Mouse (Mus musculus) CD4-positive, CD25-positive, alpha-beta regulatory T cell, adult 4 months (primary cell): ENCODE measurements around the gene Tamm41. TPM values are rescaled to one million over a fixed set of nuclear protein-coding genes. Genes with fewer than 3 reads are reported as not detected.

Source experiments
- ATAC-seq: one replicate; pipeline ENCODE4 v1.8.0; 2017
- polyA plus RNA-seq, 2 experiments: library from polyadenylated mRNA; unstranded; fragments of 100-300 nt; shearing (Covaris generic); gene quantifications; one replicate each; pipeline ENCODE4 v1.2.1; 2017

Gene Tamm41
- polyA plus RNA-seq, 2 experiments from 2014 or later: 32.4 to 33.0 TPM

DNA sequence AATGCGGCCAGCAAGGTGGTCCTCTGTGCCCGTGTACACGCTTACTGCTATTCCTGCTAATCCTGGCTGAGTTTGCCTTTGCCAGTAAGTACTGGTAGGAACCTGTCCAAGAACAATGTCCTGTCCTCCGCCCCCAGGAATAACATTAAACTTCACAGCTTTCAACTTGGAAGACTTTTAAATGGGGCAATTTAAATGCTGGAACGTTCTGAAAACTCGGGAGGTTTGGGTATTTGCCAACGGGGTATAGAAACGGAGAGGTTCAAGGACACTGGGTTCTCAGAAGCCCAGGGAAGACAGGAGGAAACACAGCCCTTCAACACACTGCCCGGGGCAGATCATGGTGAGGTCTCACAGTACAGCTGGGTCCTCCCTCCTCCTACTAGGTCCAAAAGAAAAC lies 14.8 kb downstream of the Tamm41 start:
- no peak for ATAC-seq

DNA sequence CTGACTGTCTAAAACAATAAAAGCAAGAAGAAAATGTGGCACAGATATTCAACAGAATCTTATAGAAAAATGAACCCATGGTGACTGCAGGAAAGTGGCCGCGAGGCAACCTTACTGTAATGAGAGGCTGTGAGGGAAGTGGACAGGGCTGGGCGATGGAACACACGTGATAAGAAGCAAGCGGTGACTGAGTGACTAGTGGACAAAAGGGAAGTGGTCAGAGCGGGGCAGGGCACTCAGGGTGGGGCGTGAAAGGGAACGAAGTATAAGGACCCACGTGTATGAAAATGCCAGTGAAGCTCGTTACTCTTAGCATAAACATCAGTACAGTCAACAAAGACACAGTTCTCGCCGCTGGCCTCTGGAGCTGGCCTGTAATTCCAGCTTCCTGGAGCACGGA lies 22.2 kb downstream of the Tamm41 start:
- ATAC-seq: no peak

DNA sequence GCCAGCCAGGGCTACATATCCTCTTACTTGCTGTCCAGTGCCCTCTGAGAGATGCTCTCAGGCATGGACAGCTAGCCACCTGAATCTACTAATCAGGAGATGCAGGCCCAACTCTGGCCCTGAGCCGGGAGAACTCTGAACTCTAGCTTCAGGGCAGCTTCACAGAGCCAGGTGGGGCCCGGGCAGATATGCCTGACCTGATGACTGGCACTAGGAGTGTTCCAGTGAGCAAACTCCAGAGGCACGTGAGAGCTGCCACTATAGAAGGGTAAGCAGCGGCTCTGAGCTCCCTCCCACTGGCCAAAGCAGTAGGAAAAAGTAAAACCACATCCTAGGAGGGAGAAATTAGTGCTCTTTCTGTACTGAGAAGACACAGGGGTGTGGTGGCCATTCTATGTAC lies 24.1 kb downstream of the Tamm41 start:
- ATAC-seq: no peak

DNA sequence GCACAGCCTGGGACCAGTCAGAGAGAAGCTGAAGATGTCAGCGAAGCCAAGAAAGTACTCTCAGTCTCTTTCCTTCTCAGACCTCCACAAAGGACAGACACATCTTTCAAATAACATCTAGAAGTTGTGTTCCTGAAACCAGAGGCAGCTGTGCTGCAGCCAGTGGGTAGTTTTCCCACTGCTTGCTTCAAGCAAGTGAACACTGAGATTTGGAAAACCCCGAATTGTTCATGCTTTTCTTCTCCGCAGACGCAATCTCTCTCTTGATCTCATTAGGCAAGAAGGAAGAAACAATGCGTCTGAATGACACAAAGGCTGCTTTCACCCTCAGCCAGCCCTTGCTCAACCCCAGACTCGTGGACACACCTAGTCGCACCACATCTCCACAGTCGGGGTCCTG lies 25.9 kb downstream of the Tamm41 start:
- no peak for ATAC-seq

DNA sequence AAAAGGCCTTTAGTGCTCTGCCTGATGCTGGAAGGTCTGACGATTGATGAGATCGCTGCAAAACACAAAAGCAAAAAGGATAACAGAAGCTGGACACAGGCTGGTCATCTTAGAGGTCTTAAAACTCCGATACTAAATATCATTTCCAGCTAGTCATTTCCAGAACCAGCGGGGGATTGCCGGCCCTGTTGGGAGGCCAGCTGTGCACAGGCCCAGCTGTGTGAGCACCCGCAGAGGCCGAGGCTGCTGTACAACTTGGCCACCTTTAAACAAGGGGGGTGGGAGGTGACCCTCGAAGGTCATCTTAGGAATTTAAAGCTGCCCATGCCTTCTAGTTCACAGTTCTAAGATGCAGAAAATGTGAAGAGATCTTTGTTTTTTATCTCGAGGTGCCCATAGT lies 26.9 kb downstream of the Tamm41 start:
- no peak for ATAC-seq

DNA sequence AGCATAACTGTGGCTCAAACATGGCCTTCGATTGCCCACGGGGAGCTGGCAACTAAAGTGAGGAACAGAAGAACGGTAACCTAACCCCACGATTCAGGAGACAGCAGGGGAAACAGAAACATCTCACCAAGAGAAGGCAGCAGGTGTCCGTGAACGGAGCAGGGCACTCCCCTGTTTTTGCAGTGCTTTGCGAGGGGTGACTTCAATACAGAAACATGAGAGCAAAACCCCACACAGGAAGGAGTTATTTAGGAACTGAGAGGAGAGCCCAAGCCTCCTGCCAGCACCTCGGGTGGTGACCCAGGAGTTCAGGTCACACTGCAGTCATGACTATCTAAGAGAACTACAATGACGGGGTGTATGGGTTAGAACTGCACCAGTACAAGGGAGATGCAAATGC lies 27.4 kb downstream of the Tamm41 start:
- no peak for ATAC-seq

DNA sequence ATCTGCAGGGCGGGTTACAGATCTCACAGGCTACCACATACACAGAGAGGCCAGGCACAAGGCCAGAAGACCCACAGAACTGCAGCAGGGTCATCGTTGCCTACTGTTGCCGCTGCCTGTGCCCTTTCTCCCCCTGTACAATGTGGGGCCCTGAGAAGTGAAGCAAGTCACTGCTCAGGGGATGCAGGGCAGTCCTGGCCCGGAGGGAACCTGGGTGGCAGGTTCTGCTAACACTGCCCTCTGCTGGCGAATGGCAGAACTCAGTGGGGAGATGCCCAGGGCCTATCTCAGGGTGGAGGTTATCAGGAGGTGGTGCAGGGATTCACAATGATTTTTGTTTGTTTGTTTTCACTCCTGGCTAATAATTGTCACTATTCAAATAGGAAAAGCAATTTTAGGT lies 29.9 kb downstream of the Tamm41 start:
- peak; percentile 79 for ATAC-seq

DNA sequence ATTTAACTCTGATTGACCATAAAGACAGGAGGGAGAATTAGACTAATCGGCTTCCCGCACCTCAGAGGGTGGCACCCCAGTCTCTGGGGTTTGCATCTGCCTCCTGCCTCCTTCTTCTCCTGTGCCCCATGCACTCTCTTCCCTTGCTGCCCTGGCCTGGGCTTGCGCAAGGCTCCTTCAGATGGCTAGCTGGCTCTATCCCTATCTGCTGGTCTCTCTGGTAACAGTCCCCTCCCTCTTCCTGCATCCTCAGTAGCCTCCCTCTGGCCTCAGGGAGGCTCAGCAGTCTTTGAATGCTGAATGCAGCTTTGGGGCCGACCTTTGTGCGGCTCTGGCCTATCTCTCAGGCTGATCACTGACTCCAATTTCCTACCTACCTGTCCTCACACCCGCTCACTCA lies 30.7 kb downstream of the Tamm41 start:
- no peak for ATAC-seq

DNA sequence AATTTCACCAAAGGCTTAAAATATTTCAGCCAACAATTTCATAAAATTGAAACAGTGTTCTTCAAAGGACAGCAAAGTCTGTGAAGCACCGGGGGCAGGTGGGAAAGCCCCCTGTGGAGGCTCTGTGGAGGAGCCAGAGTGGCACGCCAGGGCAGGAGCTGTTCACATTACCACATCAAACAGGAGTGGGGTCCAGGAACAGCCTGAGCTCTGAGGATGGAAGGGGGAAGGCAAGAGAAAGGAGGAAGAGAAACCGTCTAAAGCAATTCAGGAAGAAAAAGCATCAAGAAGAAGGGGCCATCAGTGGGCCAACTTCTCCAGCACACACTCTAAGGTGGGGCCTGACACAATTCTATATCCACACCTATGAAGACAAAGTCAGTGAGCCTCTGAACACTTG lies 31.6 kb downstream of the Tamm41 start:
- no peak for ATAC-seq

DNA sequence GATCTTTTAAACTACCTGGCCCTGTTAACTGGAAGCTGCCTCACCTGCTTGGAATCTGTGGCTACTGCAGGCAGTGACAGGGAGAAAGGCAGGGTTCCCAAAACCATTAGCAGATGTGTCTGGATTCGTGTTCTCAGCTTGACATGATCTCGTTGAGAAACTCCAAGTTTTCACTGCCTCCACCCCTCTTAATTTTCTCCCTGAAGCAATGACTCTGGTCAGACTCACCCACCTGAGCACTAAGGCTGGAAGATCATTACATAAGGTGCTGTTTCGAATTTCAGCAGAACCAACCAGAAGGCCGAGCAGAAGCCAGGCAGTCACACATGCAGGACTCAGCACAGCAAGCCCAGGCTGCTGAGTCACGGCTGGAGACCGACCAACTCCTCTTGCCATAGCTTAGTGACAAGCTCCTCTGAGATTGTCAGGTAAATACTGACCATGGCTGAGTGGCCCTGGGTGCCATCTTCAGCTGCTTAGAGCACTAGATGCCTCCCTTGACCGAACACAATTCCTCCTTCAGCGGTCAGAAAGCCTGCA lies 32.3 kb downstream of the Tamm41 start:
- no peak for ATAC-seq

DNA sequence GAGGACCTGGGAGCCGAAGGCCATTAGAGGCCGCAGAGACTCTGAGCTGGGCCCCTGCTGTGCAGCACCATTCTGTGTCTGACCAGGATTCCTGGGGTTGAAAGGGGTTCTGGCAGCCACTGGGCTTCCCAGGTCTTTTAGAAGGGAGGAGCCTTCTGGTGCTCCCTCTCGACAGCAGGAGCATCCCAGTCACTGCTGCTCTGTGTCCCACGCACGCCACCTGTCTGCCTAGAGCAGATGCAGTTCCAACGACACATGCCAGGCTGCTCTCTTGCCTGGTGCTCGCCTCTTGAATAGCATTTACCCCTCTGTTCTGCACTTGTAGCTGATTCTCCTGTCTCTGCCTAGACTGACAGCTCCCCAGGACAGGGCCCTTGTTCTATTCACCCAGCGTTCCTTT lies 33.0 kb downstream of the Tamm41 start:
- no peak for ATAC-seq

DNA sequence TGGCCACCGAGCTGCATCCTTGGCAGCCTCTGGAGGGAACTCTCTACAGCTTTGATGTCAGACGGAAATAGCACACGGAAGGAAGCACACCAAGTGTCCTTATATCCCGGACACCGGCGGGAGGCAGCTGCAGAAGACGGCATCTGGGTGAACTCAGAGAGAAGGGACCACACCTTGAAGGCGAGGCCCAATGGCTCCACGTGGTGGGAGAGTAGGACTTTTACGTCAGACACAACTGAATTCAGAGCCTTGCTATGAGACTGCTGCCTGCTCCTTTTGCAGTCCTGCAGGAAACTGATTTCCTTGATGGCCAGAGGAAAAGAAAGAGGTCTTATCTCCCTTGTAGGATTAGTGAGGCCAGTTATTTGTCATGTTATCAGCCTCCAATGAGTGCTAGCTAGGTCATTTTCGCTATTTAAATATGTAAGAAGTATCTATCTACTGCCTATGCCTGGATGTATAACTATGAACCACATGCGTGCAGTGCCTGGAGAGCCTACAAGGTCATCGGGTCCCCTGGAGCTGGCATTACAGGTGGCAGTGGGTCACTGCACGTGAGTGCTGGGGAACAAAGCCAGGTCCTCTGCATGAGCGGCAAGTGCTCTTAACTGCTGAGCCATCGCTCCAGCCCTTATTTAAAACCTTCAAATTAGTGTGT lies 39.2 kb downstream of the Tamm41 start:
- no peak for ATAC-seq

DNA sequence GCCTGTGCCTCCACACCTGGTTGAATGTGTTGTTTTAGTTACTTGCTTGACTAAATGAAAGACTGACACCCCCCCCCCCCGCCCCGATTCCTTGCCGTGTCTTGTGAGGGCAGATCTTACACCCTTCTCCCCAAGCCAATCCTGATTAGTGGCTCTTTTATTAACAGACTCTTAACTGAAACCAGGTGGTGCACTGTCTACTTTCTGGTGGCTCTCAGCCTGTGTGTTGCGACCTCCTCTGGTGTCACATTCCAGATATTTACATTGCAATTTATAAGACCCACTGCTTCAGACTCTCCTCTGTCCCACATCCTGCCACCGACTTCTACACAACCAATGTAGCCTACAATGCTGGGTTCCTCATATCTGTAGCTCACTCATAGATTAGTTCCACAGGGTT lies 40.2 kb downstream of the Tamm41 start:
- no peak for ATAC-seq

DNA sequence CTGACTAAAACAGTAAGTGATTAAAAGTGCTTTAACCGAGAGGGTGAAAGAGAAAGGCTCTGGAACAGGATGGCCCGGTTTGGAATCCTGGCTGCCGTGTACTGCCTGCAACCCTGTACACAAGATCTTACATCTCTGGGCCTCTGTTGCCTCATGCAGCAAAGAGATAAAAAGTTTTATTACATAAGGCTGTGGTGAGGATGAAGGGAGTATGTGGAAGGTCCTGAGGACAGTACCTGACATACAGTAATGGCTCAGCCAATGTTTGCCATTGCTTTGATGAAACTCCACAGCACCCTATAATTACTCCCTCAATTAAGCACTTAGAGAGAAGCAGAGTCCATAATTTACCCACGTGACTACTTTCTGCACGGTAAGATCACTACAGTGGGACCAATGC lies 40.8 kb downstream of the Tamm41 start:
- no peak for ATAC-seq

DNA sequence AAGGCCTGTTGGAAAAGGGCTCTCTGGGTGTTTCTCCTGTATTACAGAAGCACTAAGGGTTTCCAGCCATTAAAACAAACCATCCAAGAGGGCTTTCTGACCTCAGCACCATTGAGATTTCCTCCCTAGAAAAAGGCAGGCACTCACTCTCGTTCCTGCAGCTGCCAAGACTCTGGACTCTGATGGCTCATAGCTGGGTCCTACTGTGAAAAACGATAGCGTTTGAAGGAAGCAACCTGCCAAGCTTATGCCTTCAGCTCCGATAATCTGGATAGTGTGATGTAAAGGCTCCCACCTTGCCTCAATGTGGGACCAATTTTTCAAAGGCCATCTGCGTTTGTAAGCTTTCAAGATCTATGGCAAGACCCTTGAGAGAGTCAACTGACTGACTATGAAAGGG lies 43.6 kb downstream of the Tamm41 start:
- ATAC-seq: no peak

DNA sequence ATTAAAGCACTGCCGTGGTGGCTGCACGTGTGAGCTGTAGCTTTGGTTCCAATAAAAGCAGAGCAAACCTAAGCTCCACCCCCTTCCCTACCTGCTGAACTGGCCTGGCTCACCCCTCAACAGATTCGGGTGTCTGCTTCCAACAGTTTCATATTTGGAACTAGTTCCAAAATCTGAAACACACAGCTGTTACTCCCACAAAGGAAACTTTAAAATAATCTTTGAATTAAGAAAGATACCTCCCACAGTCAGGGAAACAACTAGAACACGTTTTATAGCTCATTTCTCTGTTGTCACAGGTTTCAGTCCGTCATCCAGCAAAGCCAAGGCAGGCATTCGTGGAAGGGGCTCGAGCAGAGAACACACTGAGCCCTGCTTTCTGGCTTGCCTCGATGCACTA lies 44.0 kb downstream of the Tamm41 start:
- ATAC-seq: no peak

DNA sequence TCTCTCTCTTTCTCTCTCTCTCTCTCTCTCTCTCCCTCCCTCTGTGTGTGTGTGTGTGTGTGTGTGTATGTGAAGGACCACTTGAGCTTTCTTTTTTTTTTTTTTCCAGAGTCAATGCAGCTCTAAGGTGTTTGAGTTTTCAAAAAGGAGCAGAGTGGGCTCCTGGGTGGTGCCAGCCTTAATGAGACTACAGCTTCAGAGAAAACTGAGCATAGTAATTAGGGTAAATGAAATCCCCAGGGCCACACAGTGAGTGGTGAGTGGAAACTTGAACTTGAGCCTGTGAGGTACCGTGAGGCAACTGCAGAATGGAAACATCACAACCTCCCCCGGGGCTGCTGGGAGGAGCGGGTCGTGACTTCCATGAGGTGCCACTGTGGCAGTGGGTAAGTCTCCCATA lies 45.8 kb downstream of the Tamm41 start:
- ATAC-seq: peak; percentile 51

DNA sequence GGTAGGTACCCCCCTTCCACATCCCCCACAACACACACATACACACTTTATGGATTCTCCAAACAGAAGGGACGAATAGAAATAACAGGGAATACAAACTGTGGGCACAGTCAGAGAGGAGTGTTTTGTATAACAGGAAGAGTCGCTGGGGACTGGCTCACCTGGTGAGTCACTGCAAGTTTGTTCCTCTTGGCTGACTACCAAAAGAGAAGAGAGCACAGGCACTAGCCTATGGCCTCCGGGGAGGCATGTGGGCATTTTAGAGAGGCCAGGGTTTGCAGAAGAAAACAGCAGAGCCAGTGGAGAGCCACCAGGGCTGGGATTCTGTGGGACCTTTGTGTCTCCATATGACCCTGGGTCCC lies 49.1 kb downstream of the Tamm41 start:
- ATAC-seq: no peak

DNA sequence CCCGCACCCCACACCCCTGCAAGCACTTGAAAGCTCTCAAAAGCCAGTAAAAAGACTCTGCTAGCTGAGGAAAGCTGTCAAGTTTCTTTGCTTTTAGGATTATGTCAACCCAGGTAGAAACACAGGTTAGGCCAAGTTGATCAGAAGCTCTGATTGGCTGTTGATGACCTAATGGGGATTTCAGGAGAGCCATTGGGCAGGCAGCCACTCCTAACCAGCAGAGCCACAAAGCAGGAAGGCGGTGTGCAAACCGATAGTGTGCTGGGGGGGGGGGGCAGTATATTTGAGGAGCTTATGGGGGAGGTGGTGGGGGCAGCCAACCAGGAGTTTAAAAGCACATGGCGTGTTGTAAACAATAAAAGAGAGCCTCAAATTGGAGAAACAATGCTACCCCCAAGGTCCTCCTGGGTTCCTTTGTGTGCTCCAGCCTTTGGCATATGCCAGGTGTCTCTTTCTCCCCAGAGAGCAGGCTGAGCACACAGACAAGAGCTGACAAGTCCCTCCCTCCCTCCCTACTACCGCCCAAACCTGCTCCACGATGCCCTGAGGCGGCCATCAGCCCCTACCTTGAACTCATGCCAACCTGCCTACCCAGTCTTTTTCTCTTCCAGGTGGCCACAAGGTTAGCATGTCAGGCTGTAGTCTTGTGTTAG lies 49.6 kb downstream of the Tamm41 start:
- ATAC-seq: no peak

DNA sequence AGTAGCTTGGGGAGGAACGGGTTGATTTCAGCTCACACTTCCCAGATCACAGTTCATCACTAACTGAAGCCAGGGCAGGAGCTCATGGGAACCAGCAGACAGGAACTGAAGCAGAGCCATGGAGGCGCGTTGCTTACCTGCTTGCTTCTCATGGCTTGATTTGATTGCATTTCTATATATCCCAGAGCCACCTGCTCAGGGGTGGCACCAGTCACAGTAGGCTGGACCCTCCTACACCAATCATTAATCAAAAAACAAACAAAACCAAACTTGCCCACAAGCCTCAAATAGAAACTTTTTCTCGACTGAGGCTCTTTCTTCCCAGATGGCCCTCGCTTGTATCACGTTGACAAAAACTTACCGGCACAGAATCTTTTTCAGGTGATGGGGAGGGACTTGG lies 55.0 kb downstream of the Tamm41 start:
- no peak for ATAC-seq

DNA sequence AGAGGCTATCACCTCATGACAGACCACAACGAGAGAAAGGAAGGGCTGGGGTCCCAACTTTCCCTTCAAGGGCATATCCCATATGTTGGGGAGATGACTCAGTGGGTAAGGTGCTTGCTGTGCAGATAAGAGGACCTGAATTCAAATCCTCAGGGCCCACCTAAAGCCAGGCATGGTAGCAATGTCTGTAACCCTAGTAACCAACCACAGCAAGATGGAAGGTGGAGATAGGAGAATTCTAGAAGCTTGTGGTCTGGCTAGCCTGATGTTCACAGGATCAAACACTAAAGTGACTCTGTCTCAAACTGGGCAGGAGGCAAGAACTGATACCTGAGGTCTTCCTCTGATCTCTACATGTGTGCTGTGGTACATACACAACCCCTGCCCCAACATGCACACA lies 58.0 kb downstream of the Tamm41 start:
- no peak for ATAC-seq

DNA sequence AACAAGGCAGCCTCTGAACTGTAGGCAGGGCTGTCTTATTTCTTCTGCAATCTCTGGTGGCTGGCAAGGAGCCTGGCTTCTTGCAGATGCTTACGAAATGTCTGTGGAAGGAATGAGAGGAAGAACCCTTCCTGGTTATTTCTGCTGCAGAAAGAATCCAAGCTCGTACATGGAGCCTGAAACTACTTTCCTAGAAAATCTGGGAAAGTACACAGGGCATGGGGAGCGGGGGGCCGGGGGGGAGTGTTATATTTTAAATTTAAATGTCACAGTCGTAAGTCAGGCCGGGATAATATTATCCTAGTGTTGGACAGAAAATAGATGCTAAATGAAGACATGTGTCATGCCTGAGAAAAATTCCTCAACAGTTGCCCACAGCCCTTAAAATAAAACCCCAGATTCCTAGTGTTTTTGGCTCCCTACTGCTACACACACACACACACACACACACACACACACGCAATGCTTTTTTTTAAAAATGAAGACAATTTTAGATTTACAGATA lies 60.7 kb downstream of the Tamm41 start:
- ATAC-seq: no peak

DNA sequence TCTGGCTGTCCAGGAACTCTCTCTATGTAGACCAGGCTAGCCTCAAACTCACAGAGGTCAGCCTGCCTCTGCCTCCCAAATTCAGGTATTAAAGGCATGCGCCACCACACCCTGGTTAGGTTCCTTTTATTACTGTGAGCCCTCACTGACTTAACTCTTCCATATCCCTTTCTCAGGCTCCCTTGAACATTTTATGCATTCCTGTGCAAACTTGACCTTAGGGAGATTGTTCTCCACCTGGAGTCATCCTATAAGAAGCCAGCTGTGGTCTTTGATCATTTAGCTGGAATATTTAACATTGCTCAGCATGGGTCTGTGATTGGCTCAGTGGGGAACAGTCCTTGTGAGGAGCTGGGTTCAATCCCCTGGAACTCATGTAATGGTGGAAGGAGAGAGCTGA lies 63.3 kb downstream of the Tamm41 start:
- no peak for ATAC-seq

DNA sequence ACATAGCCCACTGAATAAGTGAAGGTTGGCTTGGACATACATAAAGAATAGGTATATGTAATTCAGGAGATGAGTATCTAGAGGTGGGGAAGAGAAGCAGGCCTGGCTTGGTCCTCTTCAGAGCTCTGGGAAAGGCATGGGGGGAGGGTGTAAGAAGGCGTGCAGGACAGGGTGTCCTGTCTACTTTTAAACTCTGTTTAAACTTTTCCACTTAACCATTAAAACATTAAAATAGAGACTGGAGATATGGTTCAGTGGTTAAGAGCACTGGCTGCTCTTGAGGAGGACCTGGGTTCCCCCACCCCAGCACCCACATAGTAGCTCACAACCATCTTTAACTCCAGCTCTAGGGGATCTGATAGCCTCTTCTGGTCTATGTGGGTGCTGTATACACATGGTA lies 64.7 kb downstream of the Tamm41 start:
- ATAC-seq: no peak

DNA sequence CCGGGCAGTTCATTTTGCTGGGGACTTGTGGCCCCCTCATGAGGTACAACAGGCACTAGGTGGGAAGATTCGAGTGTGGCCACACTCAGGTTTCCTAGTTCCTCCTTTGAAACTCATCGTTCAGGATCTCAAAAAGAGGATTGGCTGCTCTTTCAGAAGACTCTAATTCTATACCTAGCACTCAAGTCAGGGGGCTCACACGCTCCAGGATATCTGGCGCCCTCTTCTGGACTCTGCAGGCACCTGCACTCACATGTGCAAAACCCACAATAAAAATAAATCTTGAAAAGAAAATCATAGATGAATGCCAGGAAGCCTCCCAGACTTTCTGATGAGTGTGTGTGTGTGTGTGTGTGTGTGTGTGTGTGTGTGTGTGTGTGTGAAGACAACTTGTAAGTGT lies 66.8 kb downstream of the Tamm41 start:
- no peak for ATAC-seq
